Mouse (Mus musculus): ENCODE results near the gene Sv2b. TPM values are rescaled to one million over a fixed set of nuclear protein-coding genes. Genes with fewer than 3 reads are reported as not detected.

Sv2b gene
- polyA plus RNA-seq, 1 experiment, result not detected

DNA sequence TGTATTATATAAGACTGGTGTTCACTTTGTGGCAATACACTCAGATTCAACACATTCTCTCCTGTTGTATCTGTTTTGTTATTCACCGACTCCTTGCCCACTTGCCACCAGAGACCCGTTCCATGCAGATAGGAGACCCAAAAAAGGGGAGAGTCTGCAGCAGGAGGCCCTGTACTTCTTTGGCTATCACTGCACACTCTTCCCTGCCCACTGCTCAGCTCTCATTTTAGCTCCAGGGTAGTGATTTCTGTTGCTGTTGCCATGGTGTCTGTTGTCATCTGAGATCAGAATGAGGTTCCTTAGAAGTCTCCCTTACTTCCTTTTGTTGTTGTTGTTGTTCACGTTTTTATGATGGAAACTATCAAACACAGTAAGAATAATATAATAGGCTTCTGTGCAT lies 34.5 kb downstream of the Sv2b start:
- Histone ChIP-seq H3K4me3 (ENCODE audit: low read depth, low read length) (no peak overlapping the region), H3K27ac (ENCODE audit: insufficient read depth, low read length) (no peak overlapping the region), H3K36me3 (ENCODE audit: control insufficient read depth, insufficient read depth, low read length, poor library complexity, severe bottlenecking) (no peaks in the 10 kb centered on the region), H3K27me3 (ENCODE audit: control insufficient read depth, insufficient read depth, low read length, poor library complexity, severe bottlenecking) (no peaks in the 10 kb centered on the region), H3K9me3 (replicated peaks; ENCODE audit: control insufficient read depth, insufficient read depth, low read length, poor library complexity, severe bottlenecking) (peaks cover 6% of the 10 kb centered on the region; the same call in 1 of the 2 replicates), H3K4me1 (ENCODE audit: control insufficient read depth, insufficient read depth, low read length) (no peaks in the 10 kb centered on the region), H3K9ac (ENCODE audit: low read depth, poor library complexity, severe bottlenecking) (no peak overlapping the region)
- TF ChIP-seq EP300 (IDR thresholded peaks at IDR 0.05; ENCODE audit: insufficient read depth, low read depth, low read length) (no peak), POLR2A (IDR thresholded peaks at IDR 0.05; ENCODE audit: insufficient read depth, low read length) (no peak), CTCF (IDR thresholded peaks at IDR 0.05; ENCODE audit: low read depth, low read length) (no peak)

DNA sequence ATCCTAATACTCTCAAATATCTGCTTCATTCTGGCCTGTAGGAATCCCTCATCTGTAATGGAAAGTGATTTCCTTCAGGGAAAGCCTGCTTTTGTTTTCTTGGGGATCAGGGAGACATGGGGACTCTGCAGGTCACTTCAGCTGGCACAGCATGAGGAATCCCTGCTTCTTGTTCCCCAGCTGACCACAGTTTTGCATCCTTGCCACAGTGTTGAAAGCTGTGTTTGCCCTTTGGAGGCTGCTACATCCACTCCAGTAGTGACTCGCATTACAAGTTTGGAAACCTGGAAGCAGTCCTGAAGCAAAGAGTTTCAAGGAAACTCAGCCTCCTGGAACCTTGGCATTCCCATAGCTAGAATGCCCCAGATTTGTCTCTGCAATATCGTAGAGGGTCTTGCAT lies 35.4 kb downstream of the Sv2b start:
- no peaks in the 10 kb centered on the region for H3K4me1 ChIP-seq (ENCODE audit: control insufficient read depth, insufficient read depth, low read length)
- no peak for TF ChIP-seq CTCF (IDR thresholded peaks at IDR 0.05; ENCODE audit: low read depth, low read length)
- TF ChIP-seq POLR2A (IDR thresholded peaks at IDR 0.05; ENCODE audit: insufficient read depth, low read length), result no peak
- TF ChIP-seq EP300 (IDR thresholded peaks at IDR 0.05; ENCODE audit: insufficient read depth, low read depth, low read length), result no peak
- no peak overlapping the region for H3K27ac ChIP-seq (ENCODE audit: insufficient read depth, low read length)
- no peaks in the 10 kb centered on the region for H3K27me3 ChIP-seq (ENCODE audit: control insufficient read depth, insufficient read depth, low read length, poor library complexity, severe bottlenecking)
- H3K9me3 ChIP-seq (replicated peaks; ENCODE audit: control insufficient read depth, insufficient read depth, low read length, poor library complexity, severe bottlenecking), result peaks cover 6% of the 10 kb centered on the region; the same call in 1 of the 2 replicates
- no peak overlapping the region for H3K9ac ChIP-seq (ENCODE audit: low read depth, poor library complexity, severe bottlenecking)
- H3K36me3 ChIP-seq (ENCODE audit: control insufficient read depth, insufficient read depth, low read length, poor library complexity, severe bottlenecking), result no peaks in the 10 kb centered on the region
- H3K4me3 ChIP-seq (ENCODE audit: low read depth, low read length), result no peak overlapping the region

DNA sequence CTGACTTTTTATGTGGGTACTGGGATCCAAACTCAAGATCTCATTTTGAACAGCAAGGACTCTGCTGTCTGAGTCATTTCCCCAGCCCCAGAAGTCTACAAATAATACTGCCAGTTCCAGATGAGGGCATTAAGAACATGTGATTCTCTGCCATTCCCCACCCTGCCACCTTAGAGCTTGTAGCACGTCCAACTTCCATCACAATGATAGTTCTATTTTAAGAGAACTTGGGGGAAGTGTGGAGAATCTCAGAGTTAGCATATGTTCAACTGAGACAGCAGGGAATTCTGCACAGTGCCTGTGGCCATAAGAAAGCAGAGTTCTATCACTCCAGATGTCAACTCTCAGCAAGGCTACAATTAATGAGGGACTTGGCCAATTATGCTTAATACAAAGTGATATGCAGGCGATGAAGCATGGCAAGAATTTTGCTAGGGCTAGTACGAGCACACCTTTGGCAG lies 37.1 kb downstream of the Sv2b start:
- no peak overlapping the region for H3K27ac ChIP-seq (ENCODE audit: insufficient read depth, low read length)

DNA sequence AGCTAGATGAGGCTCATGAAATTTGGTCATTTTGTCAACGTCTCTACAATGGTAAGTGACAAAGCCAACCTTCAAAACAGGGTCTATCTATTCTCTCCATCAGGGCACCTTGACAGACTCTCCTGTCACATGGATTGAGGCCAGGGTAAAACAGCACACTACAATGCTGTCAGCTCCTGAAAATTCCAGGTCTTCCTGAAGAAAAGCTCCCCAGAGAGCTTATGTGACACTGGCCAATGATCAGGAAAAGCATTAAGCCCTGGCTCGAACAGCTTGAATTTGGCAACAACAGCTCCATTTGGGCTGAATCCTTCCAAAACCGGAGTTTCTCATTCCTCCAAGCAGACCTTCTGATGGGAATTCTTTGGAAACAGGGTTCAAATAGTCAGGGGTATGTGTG lies 37.8 kb downstream of the Sv2b start:
- Histone ChIP-seq H3K4me1 (ENCODE audit: control insufficient read depth, insufficient read depth, low read length) (no peaks in the 10 kb centered on the region), H3K4me3 (ENCODE audit: low read depth, low read length) (no peak overlapping the region), H3K36me3 (ENCODE audit: control insufficient read depth, insufficient read depth, low read length, poor library complexity, severe bottlenecking) (no peaks in the 10 kb centered on the region), H3K9me3 (replicated peaks; ENCODE audit: control insufficient read depth, insufficient read depth, low read length, poor library complexity, severe bottlenecking) (peaks cover 6% of the 10 kb centered on the region; the same call in 1 of the 2 replicates), H3K27me3 (ENCODE audit: control insufficient read depth, insufficient read depth, low read length, poor library complexity, severe bottlenecking) (no peaks in the 10 kb centered on the region), H3K9ac (ENCODE audit: low read depth, poor library complexity, severe bottlenecking) (no peak overlapping the region), H3K27ac (ENCODE audit: insufficient read depth, low read length) (no peak overlapping the region)
- TF ChIP-seq EP300 (IDR thresholded peaks at IDR 0.05; ENCODE audit: insufficient read depth, low read depth, low read length), result no peak
- TF ChIP-seq CTCF (IDR thresholded peaks at IDR 0.05; ENCODE audit: low read depth, low read length), result no peak
- TF ChIP-seq POLR2A (IDR thresholded peaks at IDR 0.05; ENCODE audit: insufficient read depth, low read length), result no peak

More for the DNA sequence above, 37.1 kb downstream of the Sv2b start:
- no peak overlapping the region for H3K4me3 ChIP-seq (ENCODE audit: low read depth, low read length)
- no peaks in the 10 kb centered on the region for H3K36me3 ChIP-seq (ENCODE audit: control insufficient read depth, insufficient read depth, low read length, poor library complexity, severe bottlenecking)
- H3K27me3 ChIP-seq (ENCODE audit: control insufficient read depth, insufficient read depth, low read length, poor library complexity, severe bottlenecking), result no peaks in the 10 kb centered on the region
- no peaks in the 10 kb centered on the region for H3K4me1 ChIP-seq (ENCODE audit: control insufficient read depth, insufficient read depth, low read length)
- TF ChIP-seq CTCF (IDR thresholded peaks at IDR 0.05; ENCODE audit: low read depth, low read length) (no peak), EP300 (IDR thresholded peaks at IDR 0.05; ENCODE audit: insufficient read depth, low read depth, low read length) (no peak), POLR2A (IDR thresholded peaks at IDR 0.05; ENCODE audit: insufficient read depth, low read length) (no peak)
- peaks cover 6% of the 10 kb centered on the region; the same call in 1 of the 2 replicates for H3K9me3 ChIP-seq (replicated peaks; ENCODE audit: control insufficient read depth, insufficient read depth, low read length, poor library complexity, severe bottlenecking)
- H3K9ac ChIP-seq (ENCODE audit: low read depth, poor library complexity, severe bottlenecking), result no peak overlapping the region

DNA sequence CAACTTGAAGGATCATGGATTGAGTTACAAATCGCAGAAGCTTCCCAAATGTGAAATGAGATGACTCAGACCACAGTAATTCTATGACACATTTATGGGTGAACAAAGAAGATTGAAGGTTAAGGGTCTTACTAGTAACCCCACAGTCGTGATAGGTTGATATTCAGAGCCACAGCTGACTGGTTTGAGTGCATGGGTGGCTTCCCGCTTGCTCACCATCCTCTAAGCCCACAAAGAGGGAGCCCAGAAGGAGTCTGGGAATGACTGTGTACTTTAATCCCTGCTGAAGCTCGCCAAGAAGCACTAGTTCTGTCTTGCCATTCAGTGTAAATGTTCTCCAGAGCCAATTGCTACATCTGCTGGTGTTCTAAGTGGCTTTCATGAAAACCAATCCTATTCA lies 41.8 kb downstream of the Sv2b start:
- Histone ChIP-seq H3K36me3 (ENCODE audit: control insufficient read depth, insufficient read depth, low read length, poor library complexity, severe bottlenecking) (no peaks in the 10 kb centered on the region), H3K4me3 (ENCODE audit: low read depth, low read length) (no peak overlapping the region), H3K9me3 (replicated peaks; ENCODE audit: control insufficient read depth, insufficient read depth, low read length, poor library complexity, severe bottlenecking) (peaks cover 6% of the 10 kb centered on the region; the same call in 1 of the 2 replicates), H3K9ac (ENCODE audit: low read depth, poor library complexity, severe bottlenecking) (no peak overlapping the region), H3K27me3 (ENCODE audit: control insufficient read depth, insufficient read depth, low read length, poor library complexity, severe bottlenecking) (no peaks in the 10 kb centered on the region), H3K27ac (ENCODE audit: insufficient read depth, low read length) (no peak overlapping the region), H3K4me1 (ENCODE audit: control insufficient read depth, insufficient read depth, low read length) (no peaks in the 10 kb centered on the region)
- no peak for TF ChIP-seq CTCF (IDR thresholded peaks at IDR 0.05; ENCODE audit: low read depth, low read length)
- TF ChIP-seq EP300 (IDR thresholded peaks at IDR 0.05; ENCODE audit: insufficient read depth, low read depth, low read length), result no peak

DNA sequence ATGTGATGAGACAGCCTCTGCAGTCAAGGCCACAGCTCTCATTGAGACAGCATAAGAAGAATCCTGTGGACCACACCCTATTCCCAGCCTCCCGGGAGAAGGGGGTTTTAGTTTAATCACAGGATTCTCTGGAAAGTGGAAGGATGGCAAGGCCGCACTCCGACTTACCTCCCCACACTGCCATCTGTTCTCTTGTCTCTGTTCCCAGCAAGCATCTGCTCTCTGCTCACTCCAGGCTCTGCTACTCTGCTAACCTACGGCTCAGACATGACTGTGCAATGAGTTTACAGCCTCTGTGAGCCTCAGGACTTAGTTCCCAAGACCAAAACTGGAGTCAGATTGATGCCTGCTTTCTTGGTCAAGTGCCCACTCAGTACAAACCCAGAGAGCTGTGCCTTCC lies 43.8 kb downstream of the Sv2b start:
- H3K9ac ChIP-seq (ENCODE audit: low read depth, poor library complexity, severe bottlenecking), result no peak overlapping the region
- H3K27ac ChIP-seq (ENCODE audit: insufficient read depth, low read length), result no peak overlapping the region
- no peak for TF ChIP-seq POLR2A (IDR thresholded peaks at IDR 0.05; ENCODE audit: insufficient read depth, low read length)
- TF ChIP-seq EP300 (IDR thresholded peaks at IDR 0.05; ENCODE audit: insufficient read depth, low read depth, low read length), result no peak
- no peak for TF ChIP-seq CTCF (IDR thresholded peaks at IDR 0.05; ENCODE audit: low read depth, low read length)
- H3K27me3 ChIP-seq (ENCODE audit: control insufficient read depth, insufficient read depth, low read length, poor library complexity, severe bottlenecking), result no peaks in the 10 kb centered on the region
- no peaks in the 10 kb centered on the region for H3K36me3 ChIP-seq (ENCODE audit: control insufficient read depth, insufficient read depth, low read length, poor library complexity, severe bottlenecking)
- no peak overlapping the region for H3K4me3 ChIP-seq (ENCODE audit: low read depth, low read length)
- no peaks in the 10 kb centered on the region for H3K4me1 ChIP-seq (ENCODE audit: control insufficient read depth, insufficient read depth, low read length)
- H3K9me3 ChIP-seq (replicated peaks; ENCODE audit: control insufficient read depth, insufficient read depth, low read length, poor library complexity, severe bottlenecking), result no peaks in the 10 kb centered on the region

All from ES-Bruce4 (cell line).